Mouse (Mus musculus): Measurements from ENCODE around the gene Hsp90ab1.

DNA sequence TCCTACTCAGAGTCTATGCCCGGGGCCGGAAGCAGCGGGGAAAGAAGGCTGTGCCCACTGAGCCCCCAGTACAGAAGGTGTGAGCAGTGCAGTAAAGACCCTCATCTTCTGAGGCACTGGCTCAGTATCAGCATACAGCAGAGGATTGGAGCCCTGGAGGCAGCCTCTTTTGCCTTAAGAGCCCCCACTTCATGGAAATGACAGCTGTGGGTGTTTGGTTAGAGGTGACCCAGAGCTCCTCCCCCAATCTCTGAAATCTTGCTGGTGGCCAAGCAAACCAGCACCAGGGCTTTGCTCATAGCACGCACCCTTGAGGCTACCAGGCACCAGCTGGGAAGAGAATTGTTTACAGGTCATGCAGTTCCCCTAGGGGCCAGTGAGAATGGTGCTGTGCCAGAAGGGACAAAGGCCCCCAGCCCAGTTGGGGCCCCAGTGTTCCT, 5.9 kb downstream of the Hsp90ab1 start:
- TF ChIP-seq CTCF (IDR thresholded peaks at IDR 0.05; ENCODE audit: extremely low read depth, insufficient read depth, insufficient read length, insufficient replicate concordance) = no peak
- TF ChIP-seq POLR2A (IDR thresholded peaks at IDR 0.05; ENCODE audit: low read depth, low read length) = no peak

Data from spleen, adult 2 months (tissue).